Mouse (Mus musculus) gastrocnemius, adult 2 months (tissue): Measurements from ENCODE around the gene Aim2. TPM values are rescaled to one million over a fixed set of nuclear protein-coding genes. Genes with fewer than 3 reads are reported as not detected.
A peak's percentile ranks its signal among the peaks of the same experiment; 100 is the strongest.

Experiments used
- DNase-seq: peaks from one replicate; pipeline ENCODE4 v3.0.0; 2022
- H3K27ac ChIP-seq: fragments of 200-600 bp; 2 replicates; pipeline ENCODE4 v1.8.1; 2022; ENCODE audit warnings: mild to moderate bottlenecking
- H3K4me3 ChIP-seq: fragments of 200-600 bp; 2 replicates; pipeline ENCODE4 v1.8.1; 2022; ENCODE audit warnings: mild to moderate bottlenecking, moderate library complexity
- CTCF ChIP-seq: fragments of 200-600 bp; IDR thresholded peaks from 2 replicates; pipeline ENCODE4 v1.8.1; 2022; ENCODE audit warnings: antibody characterized with exemption, mild to moderate bottlenecking, moderate library complexity
- intact Hi-C: fragments of 180-260 bp; cut with DNase I; formaldehyde crosslinking; loops from one replicate; pipeline ENCODE4 v1.15.1; 2025
- total RNA-seq, 2 experiments: library from RNA; stranded (reverse); gene quantifications; 2 replicates each; pipeline ENCODE4 v1.2.3; 2021

Aim2 gene
- total RNA-seq, 2 experiments from 2014 or later, result 0.11 to 0.28 TPM

DNA sequence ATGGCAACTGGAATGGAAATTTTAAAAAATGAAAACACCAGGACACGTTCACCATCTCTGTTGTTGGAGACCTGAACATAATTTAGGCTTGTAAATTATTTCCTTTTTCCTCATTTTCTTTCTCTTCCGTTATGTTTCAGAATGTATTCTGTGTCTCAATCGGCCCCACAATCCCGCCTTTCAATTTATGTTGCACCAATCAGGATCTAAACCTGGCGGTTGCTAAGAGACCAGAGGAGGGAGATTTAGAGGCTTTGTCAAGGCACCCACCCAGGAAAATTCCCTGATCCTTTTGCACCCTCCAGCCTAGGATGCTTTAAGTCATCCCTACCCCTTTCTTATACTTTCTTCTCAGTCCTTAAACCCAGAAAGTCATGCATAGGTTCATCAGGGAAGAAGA is 20.9 kb upstream of the Aim2 start:
- intact Hi-C loops, result no loop called here

DNA sequence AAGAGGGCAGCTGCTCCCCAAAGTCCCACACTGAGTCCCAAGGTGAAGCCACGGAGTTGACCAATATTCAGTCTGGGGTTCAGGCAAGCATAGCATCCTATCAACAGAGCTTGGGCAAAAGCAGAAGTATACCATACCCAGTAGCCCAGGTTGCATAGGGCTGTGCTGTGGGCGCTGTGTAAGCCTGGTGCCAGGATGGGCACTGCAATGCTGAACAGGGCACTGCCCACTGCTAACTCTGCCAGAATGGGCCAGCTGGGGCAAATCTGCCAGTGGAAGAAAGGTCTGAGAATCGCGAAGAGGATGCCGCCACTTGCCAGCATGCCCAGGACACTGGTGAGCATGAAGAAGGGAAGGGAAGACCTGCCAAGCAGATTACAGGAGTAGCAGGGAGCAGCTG is 18.3 kb upstream of the Aim2 start:
- intact Hi-C loops, result no loop called here
- no peak for DNase-seq
- no peak for TF ChIP-seq CTCF
- no peak overlapping the region for H3K27ac ChIP-seq
- no peak overlapping the region for H3K4me3 ChIP-seq

More for the DNA sequence above, 20.9 kb upstream of the Aim2 start:
- H3K27ac ChIP-seq, result no peak overlapping the region
- TF ChIP-seq CTCF, result no peak
- no peak for DNase-seq
- H3K4me3 ChIP-seq, result no peak overlapping the region

DNA sequence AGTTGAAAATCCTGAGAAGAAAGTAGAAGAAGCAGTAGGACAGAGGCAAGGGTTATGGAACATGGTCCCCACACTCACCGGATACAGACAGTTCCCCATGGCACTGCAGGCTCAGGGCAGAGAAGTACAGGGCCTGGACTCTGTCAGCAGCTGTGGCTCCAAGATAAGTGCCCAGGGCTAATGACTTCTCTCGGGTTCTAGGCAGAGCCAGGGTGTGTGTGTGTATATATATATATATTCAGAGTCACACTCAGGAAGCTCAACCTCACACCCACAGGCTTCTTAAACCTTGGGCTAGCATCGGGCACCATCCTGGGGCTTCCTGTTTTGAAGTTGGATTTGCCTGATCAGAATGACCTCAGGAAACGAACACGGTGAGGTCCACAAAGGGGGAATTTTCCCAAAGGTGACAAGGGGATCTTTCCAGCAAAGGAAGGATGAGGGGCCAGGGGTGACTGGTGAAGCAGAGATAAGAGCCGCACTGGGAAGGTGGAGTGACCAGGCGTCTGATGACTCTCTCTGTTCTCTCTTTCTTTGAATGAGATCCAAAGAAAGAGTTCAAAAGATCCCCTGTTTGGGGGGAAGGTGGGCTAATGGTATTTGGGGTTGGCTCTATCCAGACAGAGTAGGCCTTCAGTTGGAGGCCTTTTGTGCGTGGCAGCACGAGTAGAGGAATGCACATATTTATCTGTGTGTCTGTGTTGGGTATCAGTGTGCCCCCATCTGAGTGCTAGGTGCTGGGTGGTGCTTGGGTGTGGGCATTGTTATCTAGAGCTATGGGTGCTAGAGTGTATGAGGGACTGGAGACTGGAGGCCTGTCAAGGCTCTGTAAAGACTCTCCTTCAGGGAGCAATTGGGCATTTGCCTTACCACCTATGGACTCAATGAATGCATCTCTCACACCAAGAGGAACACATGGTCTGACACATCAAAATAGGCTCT is 17.1 kb upstream of the Aim2 start, which contains the start of gene Ackr1:
Gene Ackr1, minus strand, starts transcription at position 439 of the 942 bp plus-strand sequence.
- intact Hi-C loops, result no loop called here
- H3K27ac ChIP-seq, result no peak within 1 kb of the TSS
- DNase-seq, result no peak
- no peak within 1 kb of the TSS for H3K4me3 ChIP-seq
- TF ChIP-seq CTCF, result no peak

DNA sequence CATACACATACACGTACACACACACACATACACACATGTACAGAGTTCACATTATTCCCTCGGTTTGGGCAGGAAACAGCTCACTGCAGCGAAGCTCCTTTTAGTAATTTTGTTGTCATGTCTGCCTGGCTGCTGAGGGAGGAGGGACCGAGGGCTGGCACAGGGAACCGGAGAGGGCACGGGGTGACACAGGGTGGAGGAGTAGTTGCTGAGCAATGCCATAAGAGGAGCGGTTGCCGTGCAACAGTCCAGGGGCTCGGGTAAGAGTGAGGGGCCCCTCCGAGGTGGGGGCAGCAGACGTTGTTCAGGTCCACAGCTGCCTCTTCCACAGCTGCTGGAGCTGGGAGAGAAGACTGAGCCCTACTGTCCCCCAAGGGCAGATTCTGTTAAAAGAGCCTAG is 14.8 kb upstream of the Aim2 start:
- Histone ChIP-seq H3K4me3 (no peak overlapping the region), H3K27ac (no peak overlapping the region)
- no peak for TF ChIP-seq CTCF
- DNase-seq, result no peak
- intact Hi-C loops, result loop anchor here (5.0 kb wide), 1 partner anchor 61 kb away; no protein-coding TSS in a partner anchor

DNA sequence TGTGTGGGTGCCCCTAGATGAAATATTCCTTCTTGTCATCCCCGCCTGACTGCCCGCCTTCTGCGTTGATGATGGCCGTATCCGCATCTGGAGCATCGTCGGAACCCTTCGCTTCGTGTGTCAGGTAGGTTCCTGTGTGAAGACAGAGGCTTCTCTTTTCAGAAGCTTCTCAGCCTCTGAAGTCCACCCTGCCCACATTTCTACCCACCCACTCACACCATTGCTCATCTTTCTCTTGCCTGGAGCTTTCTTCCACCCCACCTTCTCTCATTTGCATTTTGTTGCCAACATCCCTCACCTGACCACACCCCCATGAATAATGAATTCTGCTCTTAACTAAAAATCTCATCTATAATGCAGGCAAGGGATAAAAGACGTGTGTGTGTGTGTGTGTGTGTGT is 13.7 kb upstream of the Aim2 start:
- Histone ChIP-seq H3K27ac (no peak overlapping the region), H3K4me3 (no peak overlapping the region)
- intact Hi-C loops, result loop anchor here (5.0 kb wide), 1 partner anchor 60 kb away; no protein-coding TSS in a partner anchor
- DNase-seq, result no peak
- no peak for TF ChIP-seq CTCF

DNA sequence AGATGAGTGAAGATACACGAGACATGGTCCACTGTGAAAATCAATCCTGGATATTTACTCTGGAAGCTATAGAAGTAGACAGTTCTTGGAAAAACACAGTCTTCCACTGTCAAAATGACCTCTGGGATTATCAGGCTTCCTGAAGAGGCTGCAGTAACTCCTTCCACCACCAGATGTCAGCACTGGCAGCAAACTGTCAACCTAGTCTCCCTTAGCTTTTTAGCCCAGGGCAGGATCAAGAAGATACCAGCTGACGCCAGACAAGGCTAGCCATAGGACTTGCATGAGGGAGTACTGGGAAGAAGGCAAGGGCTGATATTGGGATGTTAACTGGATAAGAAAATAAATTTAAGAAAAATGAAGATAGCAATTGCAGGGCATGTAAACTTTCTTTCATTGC is 11.1 kb upstream of the Aim2 start:
- Histone ChIP-seq H3K4me3 (no peak overlapping the region), H3K27ac (no peak overlapping the region)
- peak; percentile 82 for TF ChIP-seq CTCF
- peak; percentile 34 for DNase-seq
- intact Hi-C loops, result loop anchor here (5.0 kb wide), 1 partner anchor 58 kb away; no protein-coding TSS in a partner anchor

DNA sequence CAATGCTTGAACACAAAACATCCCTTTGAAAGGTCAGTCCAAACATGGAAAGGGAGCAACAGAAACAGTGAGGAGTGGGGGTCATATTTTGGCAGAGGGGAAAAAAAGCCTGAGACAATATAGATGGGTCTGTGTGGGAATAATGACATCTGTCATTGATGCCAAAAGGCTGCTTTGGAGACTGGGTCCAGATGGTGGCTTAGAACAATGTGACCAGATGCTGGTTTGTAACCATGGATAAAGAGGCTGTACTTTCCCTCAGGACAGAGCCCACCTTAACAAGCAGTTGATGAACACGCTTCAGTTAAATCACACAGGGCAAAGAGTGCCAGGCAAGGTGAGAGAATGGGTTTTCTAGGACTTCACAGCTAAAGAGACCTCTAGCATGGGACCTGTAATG is 8.3 kb upstream of the Aim2 start:
- no peak for DNase-seq
- Histone ChIP-seq H3K4me3 (no peak overlapping the region), H3K27ac (no peak overlapping the region)
- intact Hi-C loops, result no loop called here
- TF ChIP-seq CTCF, result no peak

DNA sequence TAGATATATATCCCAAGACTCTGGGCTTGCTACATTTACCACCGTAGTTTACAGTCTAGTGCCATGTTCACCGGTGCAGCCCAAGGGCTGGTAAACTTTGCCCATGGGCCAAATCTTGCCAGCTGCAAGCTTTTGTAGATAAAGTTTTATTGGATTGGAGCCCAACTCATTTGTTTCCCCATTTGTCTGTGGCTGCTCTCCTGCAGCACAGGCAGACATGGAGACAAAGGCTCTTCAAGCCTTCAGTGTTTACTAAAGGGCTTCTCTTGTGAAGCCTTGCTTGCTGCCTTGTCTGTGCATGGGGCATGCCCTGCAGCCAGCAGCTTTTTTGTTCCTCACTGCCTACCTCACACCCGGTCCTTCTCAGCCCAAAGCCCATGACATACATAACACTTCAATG is 6.7 kb upstream of the Aim2 start:
- Histone ChIP-seq H3K4me3 (no peak overlapping the region), H3K27ac (no peak overlapping the region)
- DNase-seq, result no peak
- intact Hi-C loops, result no loop called here
- no peak for TF ChIP-seq CTCF

DNA sequence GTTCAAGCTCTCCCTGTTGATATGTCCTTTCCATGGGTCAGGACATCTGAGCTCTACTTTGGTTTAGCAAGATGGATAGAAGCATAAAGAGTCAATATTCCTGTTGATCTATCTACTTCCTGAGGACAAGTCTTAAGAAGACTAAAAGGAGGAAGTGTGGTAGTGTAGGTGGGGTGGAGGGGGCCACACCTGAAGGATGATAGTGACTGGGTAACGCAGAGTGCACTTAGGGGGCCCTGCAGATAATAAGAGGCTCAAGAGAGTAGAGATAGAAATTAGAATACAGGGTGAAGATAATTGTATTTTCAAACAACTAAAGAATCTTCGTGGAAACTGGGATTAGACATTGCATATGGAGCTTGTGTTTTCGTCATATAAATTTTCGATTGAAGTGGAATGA is 5.6 kb upstream of the Aim2 start:
- Histone ChIP-seq H3K4me3 (no peak overlapping the region), H3K27ac (no peak overlapping the region)
- DNase-seq, result no peak
- intact Hi-C loops, result no loop called here
- no peak for TF ChIP-seq CTCF

DNA sequence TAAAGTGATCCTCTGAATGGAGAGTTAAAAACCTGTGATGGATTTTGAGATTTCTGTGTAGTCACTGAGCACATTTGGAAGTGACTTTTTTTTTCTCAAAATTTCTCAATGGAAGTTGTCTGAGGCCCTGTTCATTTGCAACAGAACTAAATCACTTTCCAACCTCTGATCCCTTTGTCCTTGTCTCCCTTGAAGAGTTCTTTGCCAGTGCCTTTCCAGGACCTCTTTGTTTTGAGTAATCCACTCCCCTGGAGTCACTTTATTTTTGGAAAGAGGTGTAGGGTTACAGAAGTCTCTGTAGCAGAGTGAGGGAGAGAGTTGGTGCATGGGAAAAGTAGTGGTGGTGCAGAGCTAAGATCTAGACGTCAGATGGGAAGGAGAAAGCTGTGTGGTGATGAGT is 2.2 kb upstream of the Aim2 start:
- Histone ChIP-seq H3K27ac (no peak overlapping the region), H3K4me3 (no peak overlapping the region)
- TF ChIP-seq CTCF, result no peak
- intact Hi-C loops, result no loop called here
- DNase-seq, result no peak

DNA sequence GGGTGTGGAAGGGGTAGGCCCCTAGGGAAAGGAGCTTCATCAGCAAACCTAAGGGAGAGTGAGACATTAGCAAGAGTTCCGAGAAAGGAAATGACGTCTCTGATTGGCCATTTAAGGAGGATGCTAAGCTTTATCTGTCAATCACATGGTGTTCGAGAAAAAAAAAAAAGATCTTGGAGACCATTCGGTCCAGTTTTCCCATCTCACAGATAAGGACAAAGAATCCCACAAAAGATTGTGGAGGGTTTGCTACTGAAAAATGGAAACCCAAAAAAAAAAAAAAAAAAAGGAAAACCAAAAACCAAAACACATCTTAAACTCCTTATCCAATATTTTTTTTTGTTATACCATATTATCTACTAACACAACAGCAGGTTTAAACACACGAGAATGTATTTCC is 1.5 kb upstream of the Aim2 start:
- no peak for TF ChIP-seq CTCF
- intact Hi-C loops, result no loop called here
- no peak overlapping the region for H3K4me3 ChIP-seq
- no peak overlapping the region for H3K27ac ChIP-seq
- DNase-seq, result no peak

DNA sequence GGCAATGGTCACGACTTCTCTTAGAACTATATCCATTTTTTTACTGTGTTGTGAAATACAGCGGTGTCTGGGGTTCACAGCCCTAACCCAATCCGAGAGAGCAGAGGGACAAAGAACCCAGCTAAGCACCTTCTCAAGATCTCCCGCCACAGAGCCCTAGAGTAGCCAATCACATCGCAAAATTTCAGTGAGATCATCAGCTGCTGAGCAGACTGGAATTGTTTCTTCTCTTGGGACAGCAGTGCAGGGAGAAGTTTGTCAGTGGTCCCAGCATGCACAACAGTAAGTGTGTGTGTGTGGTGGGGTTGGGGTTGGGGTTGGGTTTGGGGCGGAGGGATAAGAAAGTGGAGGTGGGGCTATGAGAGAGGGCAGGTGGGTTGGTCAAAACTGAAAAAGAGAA is 733 bp upstream of the Aim2 start:
- H3K27ac ChIP-seq, result no peak overlapping the region
- peak overlapping the region; percentile 34; the same call in 1 of the 2 replicates for H3K4me3 ChIP-seq
- DNase-seq, result no peak
- TF ChIP-seq CTCF, result no peak
- intact Hi-C loops, result no loop called here

DNA sequence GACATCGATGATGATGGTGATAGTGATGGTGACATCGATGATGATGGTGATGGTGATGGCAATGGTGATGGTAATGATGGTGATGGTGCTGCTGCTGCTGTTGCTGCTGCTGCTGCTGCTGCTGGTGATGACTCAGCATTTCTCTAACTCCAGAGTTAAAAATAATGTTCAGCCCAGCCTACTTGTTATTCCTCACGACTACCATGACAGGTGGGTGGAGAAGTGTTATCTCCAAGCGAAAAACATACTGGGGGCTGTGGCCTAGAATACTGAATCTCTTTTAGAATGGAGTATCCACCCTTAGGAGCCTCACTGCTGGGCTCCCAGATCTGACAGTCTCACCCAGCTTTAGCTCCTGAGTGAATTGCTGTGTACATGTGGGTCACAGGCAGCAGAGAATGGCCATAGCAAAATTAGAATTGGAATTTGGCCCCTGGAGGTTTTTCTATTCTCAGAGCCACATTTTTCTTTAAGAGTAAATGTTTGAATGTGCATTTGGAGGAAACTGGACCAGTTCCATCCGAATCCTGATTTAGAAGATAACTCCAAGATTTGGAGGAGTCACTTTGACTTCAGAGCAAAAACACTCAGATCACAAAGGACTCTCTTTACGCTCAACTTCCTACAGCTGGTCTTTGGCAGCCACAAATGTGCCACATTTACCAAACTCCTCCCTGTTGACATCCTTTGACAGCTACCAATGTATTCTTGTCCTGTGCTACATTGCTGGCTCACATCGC is 4.6 kb downstream of the Aim2 start:
- intact Hi-C loops, result no loop called here
- Histone ChIP-seq H3K27ac (no peak overlapping the region), H3K4me3 (no peak overlapping the region)
- TF ChIP-seq CTCF, result no peak
- DNase-seq, result no peak
